Mouse (Mus musculus) lung, postnatal 0 days (tissue): Measurements from ENCODE around the gene Nkx2-2. TPM values are rescaled to one million over a fixed set of nuclear protein-coding genes. Genes with fewer than 3 reads are reported as not detected.
A peak's percentile ranks its signal among the peaks of the same experiment; 100 is the strongest.

Source experiments
- ATAC-seq: fragments of 200-750 bp; cut with Nextera tagmentation; 2 replicates; pipeline ENCODE4 v1.8.0; 2017; ENCODE audit warnings: moderate library complexity
- DNase-seq: peaks from one replicate; pipeline ENCODE4 v3.0.0-alpha.2; 2016; ENCODE audit warnings: low spot score
- H3K27ac ChIP-seq: fragments of 300-500 bp; sonication (generic); 2 replicates; pipeline ENCODE4 v1.5.1; 2014; ENCODE audit warnings: antibody characterized with exemption, mild to moderate bottlenecking, low read length, mixed read lengths
- H3K27me3 ChIP-seq: fragments of 300-500 bp; sonication (generic); replicated peaks from 2 replicates; pipeline ENCODE4 v1.6.1; 2014; ENCODE audit warnings: low read length, mixed read lengths; ENCODE audit not compliant: insufficient read depth
- H3K36me3 ChIP-seq: fragments of 300-500 bp; sonication (generic); 2 replicates; pipeline ENCODE4 v1.6.1; 2014; ENCODE audit warnings: low read length, mixed read lengths; ENCODE audit not compliant: insufficient read depth
- H3K4me1 ChIP-seq: fragments of 300-500 bp; sonication (generic); 2 replicates; pipeline ENCODE4 v1.6.1; 2014; ENCODE audit warnings: antibody characterized with exemption, low read depth, low read length, mixed read lengths; ENCODE audit not compliant: insufficient read depth
- H3K4me2 ChIP-seq: fragments of 300-500 bp; sonication (generic); replicated peaks from 2 replicates; pipeline ENCODE4 v1.6.1; 2014; ENCODE audit warnings: low read depth, mild to moderate bottlenecking, low read length, moderate library complexity, mixed read lengths
- H3K4me3 ChIP-seq: fragments of 300-500 bp; sonication (generic); 2 replicates; pipeline ENCODE4 v1.5.1; 2014; ENCODE audit warnings: low read depth, low read length
- H3K9ac ChIP-seq: fragments of 300-500 bp; sonication (generic); replicated peaks from 2 replicates; pipeline ENCODE4 v1.6.1; 2014; ENCODE audit warnings: low read depth, mild to moderate bottlenecking
- H3K9me3 ChIP-seq: fragments of 300-500 bp; sonication (generic); 2 replicates; pipeline ENCODE4 v1.6.1; 2016; ENCODE audit warnings: low read length, mixed read lengths
- CTCF ChIP-seq: IDR thresholded peaks from 2 replicates; pipeline ENCODE4 v1.5.1; 2016; ENCODE audit warnings: antibody characterized with exemption, mild to moderate bottlenecking
- EP300 ChIP-seq: IDR thresholded peaks from 2 replicates; pipeline ENCODE4 v1.6.1; 2016; ENCODE audit warnings: antibody characterized with exemption, mild to moderate bottlenecking, control low read depth
- WGBS: fragments of 180-500 bp; shearing (Covaris S2); extraction: QIAGEN DNeasy Blood & Tissue Kit; methylation state at CpG from one replicate; pipeline ENCODE4 v1.1.7; 2014; 5-methylcytosine and 5-hydroxymethylcytosine counted together
- polyA plus RNA-seq: library from polyadenylated mRNA; unstranded; fragments of >200 nt; fragmentation: Nextera tagmentation; extraction: Ambion mirVana; gene quantifications from 2 replicates; pipeline ENCODE4 v1.2.1, GENCODE M21; 2015

Gene Nkx2-2
- polyA plus RNA-seq = not detected in 2 replicates

- no peak within 1 kb of the TSS for H3K9ac ChIP-seq
Measured at GRCm38 (mm10) chr2:147193271-147194255, at the start of gene Nkx2-2. Gene Nkx2-2, minus strand, starts transcription at chr2:147194243.

DNA sequence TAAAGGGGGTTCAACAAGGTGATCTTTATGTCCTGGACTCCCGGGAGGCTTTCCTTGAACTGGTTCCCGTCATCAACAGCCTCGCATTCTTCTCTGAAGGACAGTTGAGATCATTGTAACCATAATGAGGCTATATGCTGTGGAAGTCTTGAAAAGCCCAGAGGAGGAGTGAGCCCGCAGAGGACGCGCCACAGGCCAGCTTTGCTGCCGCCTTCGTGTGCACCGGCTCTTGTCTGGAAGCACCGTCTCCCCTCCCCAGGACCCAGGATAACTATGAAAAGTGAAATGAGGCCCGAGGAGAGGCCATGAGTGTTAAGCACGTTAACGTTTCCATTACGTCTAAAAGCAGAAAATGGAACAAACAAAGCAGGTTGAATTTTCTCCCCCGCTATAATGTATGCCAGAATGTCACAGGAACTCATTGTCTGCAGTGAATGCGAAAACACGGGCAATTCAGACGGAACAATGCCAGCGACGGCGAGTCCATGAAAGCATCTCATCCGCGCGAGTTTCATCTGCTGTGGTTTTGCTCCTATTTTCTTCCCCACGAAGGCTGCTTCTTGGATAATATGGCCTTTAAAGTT lies 41.8 kb upstream of the Nkx2-2 start:
- Histone ChIP-seq H3K27ac (no peak overlapping the region), H3K4me3 (no peak overlapping the region), H3K27me3 (no peaks in the 10 kb centered on the region), H3K4me1 (no peaks in the 10 kb centered on the region), H3K4me2 (no peak overlapping the region), H3K9me3 (no peaks in the 10 kb centered on the region), H3K9ac (no peak overlapping the region), H3K36me3 (no peaks in the 10 kb centered on the region)
- no peak for DNase-seq
- no peak for TF ChIP-seq CTCF
- no peak for ATAC-seq
- WGBS = 91% methylated on average over 25 of the region's 25 CpGs

More at GRCm38 (mm10) chr2:147193271-147194255, at the start of gene Nkx2-2:
- peak within 1 kb of the TSS; percentile 27 for H3K4me3 ChIP-seq
- WGBS = 1% methylated on average over 54 of the region's 54 CpGs
- H3K4me1 ChIP-seq = peaks cover 12% of the 10 kb centered on the region; the same call in 1 of the 2 replicates
- TF ChIP-seq EP300 = no peak
- peak; percentile 19; the same call in 1 of the 2 replicates for TF ChIP-seq CTCF
- peaks cover 76% of the 10 kb centered on the region for H3K27me3 ChIP-seq
- no peaks in the 10 kb centered on the region for H3K36me3 ChIP-seq
- ATAC-seq = peak; percentile 18; the same call in 1 of the 2 replicates
- no peak for DNase-seq
- no peak within 1 kb of the TSS for H3K27ac ChIP-seq
- no peaks in the 10 kb centered on the region for H3K9me3 ChIP-seq
- peak within 1 kb of the TSS; percentile 47 for H3K4me2 ChIP-seq

- Histone ChIP-seq H3K4me2 (no peak overlapping the region), H3K27me3 (no peaks in the 10 kb centered on the region), H3K9me3 (no peaks in the 10 kb centered on the region), H3K9ac (no peak overlapping the region), H3K27ac (no peak overlapping the region), H3K36me3 (no peaks in the 10 kb centered on the region), H3K4me3 (no peak overlapping the region), H3K4me1 (no peaks in the 10 kb centered on the region)
- ATAC-seq (no peak), DNase-seq (no peak)
- WGBS = 38% methylated on average over 5 of the region's 5 CpGs
- TF ChIP-seq EP300 (no peak), CTCF (no peak)
Measured at GRCm38 (mm10) chr2:147231175-147231574, 37.1 kb upstream of the Nkx2-2 start.

DNA sequence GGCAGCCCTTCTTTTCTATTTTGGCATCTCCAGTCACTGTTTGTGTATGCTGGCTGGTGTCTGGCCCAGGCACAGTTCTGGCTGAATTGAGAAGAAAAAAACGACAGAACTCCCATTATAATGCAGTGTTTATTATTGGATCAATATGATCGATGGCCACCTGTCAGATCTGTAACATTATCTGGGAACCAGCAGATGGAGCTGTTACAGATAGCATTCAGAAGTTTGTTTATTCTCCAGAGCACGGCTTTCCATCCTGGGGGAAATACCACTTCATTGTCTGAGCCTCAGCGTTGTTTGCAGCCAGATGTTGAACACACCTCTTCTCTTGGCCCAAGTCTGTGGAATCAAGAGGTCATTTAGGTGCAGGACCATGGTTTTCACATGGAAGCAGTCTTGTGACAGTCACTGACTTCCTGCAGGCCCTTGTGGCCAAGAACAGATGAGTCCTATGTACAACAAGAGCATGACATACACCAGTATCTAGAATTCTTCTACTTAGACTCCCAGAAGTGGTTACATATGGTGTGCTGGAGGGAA lies 11.1 kb upstream of the Nkx2-2 start:
- whole genome bisulfite sequencing = 4% methylated on average over 4 of the region's 4 CpGs
- TF ChIP-seq EP300 (no peak), CTCF (peak; percentile 51)
- no peak overlapping the region for H3K27ac ChIP-seq
- H3K4me1 ChIP-seq = no peaks in the 10 kb centered on the region
- no peaks in the 10 kb centered on the region for H3K9me3 ChIP-seq
- no peak for DNase-seq
- no peak overlapping the region for H3K4me2 ChIP-seq
- no peak overlapping the region for H3K4me3 ChIP-seq
- no peaks in the 10 kb centered on the region for H3K36me3 ChIP-seq
- ATAC-seq = no peak
- H3K27me3 ChIP-seq = 0 out of 2 replicates have a peak, but pooled peaks cover 4% of the 10 kb centered on the region
- H3K9ac ChIP-seq = no peak overlapping the region

- Histone ChIP-seq H3K27me3 (peaks cover 64% of the 10 kb centered on the region), H3K4me3 (peak overlapping the region; percentile 27; the same call in 1 of the 2 replicates), H3K27ac (no peak overlapping the region), H3K9me3 (no peaks in the 10 kb centered on the region), H3K4me1 (peaks cover 12% of the 10 kb centered on the region; the same call in 1 of the 2 replicates), H3K4me2 (peak overlapping the region; percentile 38), H3K36me3 (no peaks in the 10 kb centered on the region), H3K9ac (no peak overlapping the region)
- ATAC-seq (no peak), DNase-seq (no peak)
- WGBS = under 1% methylated on average over 62 of the region's 71 CpGs
- TF ChIP-seq CTCF (no peak), EP300 (no peak)
Measured at GRCm38 (mm10) chr2:147194711-147195615, 920 bp upstream of the Nkx2-2 start.
